Mouse (Mus musculus) heart, postnatal 0 days (tissue): Measurements from ENCODE around the gene Rai1.

Experiments used
- CTCF ChIP-seq: IDR thresholded peaks from 2 replicates; pipeline ENCODE4 v1.5.1; 2016; ENCODE audit warnings: antibody characterized with exemption, control low read depth, low read depth
- EP300 ChIP-seq: IDR thresholded peaks from 2 replicates; pipeline ENCODE4 v1.6.1; 2016; ENCODE audit warnings: antibody characterized with exemption, low read depth

DNA sequence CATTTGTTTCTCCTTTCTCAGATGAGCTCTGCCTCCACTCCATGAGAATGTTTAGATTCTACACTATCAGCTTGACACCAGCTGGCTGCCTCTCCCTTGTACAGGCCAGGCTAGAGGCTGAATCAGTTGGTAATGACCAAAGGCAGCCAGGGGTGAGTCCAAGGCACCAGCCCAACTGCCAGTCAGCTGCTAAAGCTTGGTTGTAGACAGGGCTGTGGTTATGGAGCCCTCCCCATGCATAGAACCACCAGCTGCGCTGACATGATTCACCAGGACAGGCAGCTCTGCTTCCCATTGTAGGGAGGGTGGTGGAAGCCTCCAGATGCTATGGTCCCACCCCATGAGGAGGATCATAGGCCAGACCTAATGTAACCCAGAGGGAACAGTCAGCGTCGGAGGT is 49.1 kb downstream of the Rai1 start:
- no peak; the same call in 1 of the 2 replicates for TF ChIP-seq CTCF
- TF ChIP-seq EP300, result no peak
